Mouse (Mus musculus) cortical plate, adult 2 months (tissue): ENCODE data around the gene Reps2.

ENCODE experiments used
- CTCF ChIP-seq: fragments of 200-500 bp; IDR thresholded peaks from 2 replicates; pipeline ENCODE4 v1.5.1; 2011; ENCODE audit warnings: mild to moderate bottlenecking, control low read depth, low read length; ENCODE audit not compliant: insufficient read depth; ENCODE audit errors: extremely low read depth
- POLR2A ChIP-seq: fragments of 200-500 bp; IDR thresholded peaks from 2 replicates; pipeline ENCODE4 v1.6.1; 2011; ENCODE audit warnings: mild to moderate bottlenecking, low read length, control low read depth; ENCODE audit not compliant: insufficient read depth; ENCODE audit errors: extremely low read depth

GRCm38 (mm10) chrX:162510426-162510980, 132.9 kb downstream of the Reps2 start:
- no peak for TF ChIP-seq CTCF
- no peak for TF ChIP-seq POLR2A
